Mouse (Mus musculus) cerebellum, adult 9-10 months (tissue): ENCODE measurements around the gene Nrxn3.
A peak's percentile ranks its signal among the peaks of the same experiment; 100 is the strongest.

Experiments
- DNase-seq: peaks from one replicate; pipeline ENCODE4 v3.0.0; 2022

Gene Nrxn3

GRCm38 (mm10) chr12:89829927-89830326 is 1107.3 kb downstream of the Nrxn3 start:
- DNase-seq: no peak

DNA sequence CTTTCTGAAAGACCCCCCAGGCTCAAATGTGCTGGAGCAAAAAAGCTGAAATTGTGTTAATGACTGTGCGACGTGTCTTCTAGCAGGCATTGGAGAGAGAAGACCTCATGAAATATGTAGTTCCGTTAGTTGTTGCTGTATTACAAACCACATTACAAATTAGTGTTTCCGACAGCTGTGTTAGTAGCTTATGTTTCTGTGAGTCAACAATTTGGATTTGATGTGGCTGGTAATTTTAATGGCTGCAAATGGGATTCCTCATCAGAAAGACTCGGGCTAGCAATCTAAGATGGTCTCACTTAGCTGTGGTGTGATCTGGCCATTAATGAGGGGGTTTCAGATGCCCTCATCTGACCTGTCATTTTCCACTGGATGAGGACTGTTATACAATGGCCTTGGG is 1107.7 kb downstream of the Nrxn3 start:
- no peak for DNase-seq

GRCm38 (mm10) chr12:89831300-89831699 is 1108.6 kb downstream of the Nrxn3 start:
- DNase-seq: no peak

GRCm38 (mm10) chr12:89836271-89836670 is 1113.6 kb downstream of the Nrxn3 start:
- DNase-seq: no peak

- DNase-seq: no peak
These were observed 1120.2 kb downstream of the Nrxn3 start for GRCm38 (mm10) chr12:89842861-89843260.

DNA sequence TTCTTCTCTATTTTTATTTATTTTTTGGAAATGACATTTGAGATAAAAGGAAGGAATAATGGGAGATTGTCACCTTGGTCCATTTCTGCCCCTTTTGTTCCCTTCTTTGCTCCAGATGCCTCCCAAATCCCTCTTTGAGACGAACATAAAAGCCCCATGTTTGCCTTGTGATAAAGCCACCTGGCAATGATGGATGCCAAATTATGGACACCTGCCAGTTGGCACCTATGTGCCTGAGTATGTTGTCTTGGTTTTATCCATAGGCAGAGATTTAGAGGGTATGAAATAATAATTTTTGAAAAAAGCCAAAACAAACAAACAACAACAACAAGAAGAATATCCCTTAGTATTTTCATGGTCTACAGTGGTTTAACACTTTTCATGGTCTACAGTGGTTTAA is 1125.4 kb downstream of the Nrxn3 start:
- peak; percentile 88 for DNase-seq

- no peak for DNase-seq
These were observed 1131.7 kb downstream of the Nrxn3 start for GRCm38 (mm10) chr12:89854355-89854754.

DNA sequence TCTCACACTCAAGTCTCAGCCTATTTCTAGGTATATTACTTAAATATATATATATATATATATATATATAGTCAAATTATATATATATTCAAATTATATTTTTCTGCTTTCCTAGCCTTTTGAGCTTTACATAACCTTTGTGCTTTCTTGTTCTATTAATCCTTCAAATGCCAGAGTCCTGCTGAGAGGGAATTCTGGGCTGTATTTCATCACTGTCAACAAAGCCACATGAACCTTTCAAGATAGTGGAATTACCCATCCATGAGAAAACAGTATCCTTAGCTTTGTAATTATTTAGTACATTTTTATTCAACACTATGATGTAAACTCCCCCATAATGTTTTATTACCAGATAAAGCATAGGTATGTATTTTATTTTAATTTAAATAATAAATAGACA is 1144.4 kb downstream of the Nrxn3 start:
- peak; percentile 77 for DNase-seq

- peak; percentile 67 for DNase-seq
These were observed 1160.1 kb downstream of the Nrxn3 start for GRCm38 (mm10) chr12:89882617-89883370.

- DNase-seq: peak; percentile 77
These were observed 1161.9 kb downstream of the Nrxn3 start for GRCm38 (mm10) chr12:89884576-89884975.

DNA sequence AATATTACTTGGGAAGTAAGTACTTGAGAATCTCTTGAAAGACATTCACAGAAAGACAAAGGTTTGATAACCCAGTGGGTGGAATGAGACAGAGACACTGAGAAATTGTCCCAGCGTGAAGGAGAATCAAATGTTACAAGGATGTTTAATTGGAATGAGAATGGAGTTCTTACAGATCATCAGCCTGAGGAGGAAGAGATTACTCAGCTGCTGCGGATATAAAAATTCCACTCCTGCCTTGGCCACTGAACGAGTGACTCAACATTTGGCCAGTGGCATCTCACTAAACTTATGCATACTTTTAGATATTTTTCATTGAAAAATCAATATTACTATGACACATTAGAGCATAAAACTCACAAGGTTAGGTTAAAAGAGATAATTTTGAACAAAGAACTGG is 1166.0 kb downstream of the Nrxn3 start:
- DNase-seq: no peak

DNA sequence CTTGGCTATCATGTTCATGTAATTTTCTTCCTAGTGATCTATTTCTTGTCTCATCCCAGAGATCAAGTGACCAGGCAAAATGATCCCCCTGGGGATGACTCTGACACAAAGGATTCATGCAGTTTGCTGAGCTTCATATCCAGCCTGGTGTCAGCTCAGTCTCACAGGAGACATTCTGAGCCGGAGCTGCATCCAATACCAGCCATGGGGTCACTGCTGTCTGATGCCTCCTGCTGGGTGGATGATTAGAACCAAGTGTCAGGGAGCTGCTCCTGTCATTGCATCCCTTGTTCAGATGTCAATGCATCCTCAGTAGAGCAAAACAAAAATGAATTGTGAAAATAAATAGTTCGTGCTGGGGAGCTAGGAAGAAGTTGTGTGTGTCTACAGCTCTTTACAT is 1174.2 kb downstream of the Nrxn3 start:
- DNase-seq: peak; percentile 55

- DNase-seq: no peak
These were observed 1186.9 kb downstream of the Nrxn3 start for GRCm38 (mm10) chr12:89909578-89909977.

DNA sequence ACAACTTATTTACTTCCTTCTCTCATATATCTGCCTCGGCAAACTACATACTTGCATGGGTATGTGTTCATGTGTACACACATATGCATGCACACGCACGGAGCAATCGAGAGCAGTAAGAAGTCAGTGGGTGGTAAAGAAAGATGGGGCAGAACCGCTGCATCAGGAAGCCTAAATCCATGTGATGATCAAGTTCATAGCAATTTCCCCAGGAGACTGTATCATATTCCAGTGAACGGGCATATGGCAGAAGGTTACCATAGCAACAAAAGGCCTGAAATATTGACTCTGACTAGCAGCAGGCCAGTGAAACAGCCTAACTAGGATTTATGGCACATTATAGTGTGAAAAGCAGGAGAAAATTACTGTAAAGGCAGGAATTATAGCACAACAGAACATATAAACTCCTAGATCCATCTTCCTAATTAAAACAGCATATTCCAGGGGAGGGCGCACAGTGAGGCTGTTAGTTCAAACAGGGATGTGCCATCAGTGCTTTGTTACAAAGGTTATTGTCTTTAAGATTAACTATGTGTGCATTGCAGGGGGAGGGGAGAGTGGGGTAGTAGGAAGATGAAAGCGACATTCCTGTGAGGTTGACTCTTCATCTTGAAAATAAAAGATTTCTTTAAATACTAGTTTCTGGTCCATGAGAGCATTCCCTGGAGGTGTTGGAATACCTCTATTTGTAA is 1195.6 kb downstream of the Nrxn3 start:
- no peak for DNase-seq

DNA sequence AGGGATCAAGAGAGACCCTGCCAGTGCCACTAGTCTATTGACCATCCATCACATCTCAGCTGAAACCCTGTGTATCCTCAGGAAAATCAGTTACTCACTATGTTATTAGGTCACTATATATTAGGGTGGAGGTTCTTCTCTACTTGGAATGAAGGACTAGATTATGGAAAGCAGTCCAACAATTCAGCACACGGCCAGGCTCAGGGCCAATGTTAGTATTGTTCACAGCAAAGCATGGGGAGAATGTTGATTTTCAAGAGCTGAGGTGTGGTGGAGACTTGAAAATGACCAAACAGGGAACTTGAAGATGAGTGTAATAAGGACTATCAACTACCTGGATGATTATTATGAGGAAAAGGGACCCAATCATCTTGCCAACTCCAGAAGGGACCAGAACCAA is 1209.7 kb downstream of the Nrxn3 start:
- DNase-seq: no peak

DNA sequence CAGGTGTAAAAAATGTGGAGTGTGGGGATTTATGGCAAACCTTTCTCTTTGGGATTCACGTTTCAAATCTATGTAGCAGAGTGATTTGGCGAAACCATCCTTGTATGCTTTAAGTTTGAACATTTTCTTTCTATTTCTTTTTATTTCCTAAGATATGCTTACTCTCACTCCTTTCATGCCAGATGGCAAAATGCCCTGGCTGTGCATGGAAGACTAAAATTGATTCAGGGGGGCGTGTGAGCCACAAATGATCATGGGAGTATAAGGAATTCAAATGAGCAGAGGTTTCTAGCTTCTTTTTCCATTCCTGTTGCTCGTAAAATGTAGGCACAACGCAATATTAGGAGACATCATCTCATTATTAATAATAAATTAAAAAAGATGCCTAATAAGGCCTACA is 1211.0 kb downstream of the Nrxn3 start:
- no peak for DNase-seq

- DNase-seq: no peak
These were observed 1218.1 kb downstream of the Nrxn3 start for GRCm38 (mm10) chr12:89940746-89941145.

GRCm38 (mm10) chr12:89945911-89946502 is 1223.3 kb downstream of the Nrxn3 start:
- peak; percentile 64 for DNase-seq

- DNase-seq: no peak
These were observed 1223.8 kb downstream of the Nrxn3 start for GRCm38 (mm10) chr12:89946522-89946921.

- no peak for DNase-seq
These were observed 1230.6 kb downstream of the Nrxn3 start for GRCm38 (mm10) chr12:89953237-89953636.

GRCm38 (mm10) chr12:89953649-89954048 is 1231.0 kb downstream of the Nrxn3 start:
- no peak for DNase-seq

- DNase-seq: peak; percentile 93
These were observed 1231.9 kb downstream of the Nrxn3 start for GRCm38 (mm10) chr12:89954441-89955070.

DNA sequence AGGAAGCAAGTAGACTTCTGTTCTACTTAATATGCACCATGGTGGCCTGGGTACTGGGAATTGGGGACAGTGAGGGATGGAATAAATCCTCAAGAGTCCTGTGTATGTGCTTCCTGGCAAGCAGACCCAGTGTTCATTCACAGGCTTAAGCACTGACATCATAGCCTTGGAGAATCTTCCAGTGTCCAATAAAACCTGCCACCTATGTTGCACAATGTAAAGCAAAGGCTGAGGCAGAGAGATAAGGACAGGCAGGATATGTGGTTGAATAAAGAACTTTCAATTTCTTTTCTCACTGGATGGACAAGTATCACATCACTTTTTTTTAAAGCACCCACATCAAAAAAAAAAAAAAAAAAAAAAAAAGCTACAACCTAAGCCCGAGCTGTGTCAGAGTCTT is 1240.4 kb downstream of the Nrxn3 start:
- DNase-seq: no peak

DNA sequence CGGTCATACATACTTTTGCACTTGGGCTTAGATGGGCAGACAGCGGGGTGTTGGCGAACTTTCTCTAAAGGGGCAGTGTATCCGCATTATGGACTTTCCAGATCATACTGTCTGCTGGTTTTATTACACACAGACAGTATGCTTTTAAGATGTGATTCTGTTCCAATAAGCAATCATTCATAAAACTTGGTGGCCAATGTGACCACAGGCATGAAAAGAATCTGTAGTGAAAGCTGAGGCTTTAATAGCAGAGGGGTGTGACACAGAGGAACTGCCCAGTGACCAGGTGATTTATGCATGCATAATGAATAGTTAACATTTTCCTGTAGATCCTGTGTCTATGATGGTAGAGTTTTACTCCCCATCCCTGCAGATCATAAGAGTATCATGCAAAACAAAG is 1254.0 kb downstream of the Nrxn3 start:
- no peak for DNase-seq
